In the genomic region with DNA sequence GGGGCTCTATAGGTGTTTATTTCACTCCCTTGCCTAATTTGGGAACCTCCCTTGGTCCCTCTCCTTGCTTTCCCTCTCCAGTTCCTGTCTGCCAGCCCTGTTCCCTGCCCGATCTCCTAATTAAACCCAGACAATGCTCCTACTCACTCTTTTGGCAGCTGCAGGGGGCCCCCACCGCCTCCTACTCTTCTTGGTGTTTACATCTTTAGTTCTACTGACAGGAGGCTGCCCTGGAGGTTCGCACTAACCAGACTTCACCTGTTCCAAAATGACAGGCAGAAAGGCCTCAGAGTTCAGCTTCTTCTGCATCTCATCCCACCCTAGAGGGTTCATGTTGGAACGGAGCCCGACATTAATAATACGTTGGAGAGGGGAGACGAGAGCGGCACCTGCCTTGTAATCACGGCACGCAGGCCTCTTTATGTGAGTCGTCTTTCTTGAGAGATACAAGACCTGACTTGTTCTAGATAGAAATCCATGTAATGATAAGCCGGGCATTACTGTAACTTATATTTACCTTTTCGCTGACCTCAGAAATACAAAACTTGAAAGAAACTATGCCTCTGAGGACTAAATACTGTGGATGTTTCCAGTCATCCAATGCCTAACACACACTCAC, we compare ENCODE assay signal across 17 mouse cellular contexts. TPM values are rescaled to one million over a fixed set of nuclear protein-coding genes. Genes with fewer than 3 reads are reported as not detected.
DNase-seq lines count a peak whose midpoint lies in the region; ATAC-seq and TF ChIP-seq lines count a peak whose summit lies in the region.
"Had no signal": no experiment of that assay in that cellular context is flagged by ENCODE, and none has a peak within 500 bp of the region (broad histone marks: within the 10 kb centered on the region; RNA-seq: fewer than 3 reads in every experiment).

No protein-coding gene starts in this region.

- H3K9ac ChIP-seq in intestine, postnatal 0 days (ENCODE audit: low read depth, low read length): no peak overlapping the region
- no peak overlapping the region for H3K9ac ChIP-seq in intestine, embryonic 16.5 days (ENCODE audit: low read depth, low read length)
- no peak overlapping the region for H3K9ac ChIP-seq in embryonic facial prominence, embryonic 11.5 days (replicated peaks; ENCODE audit: low read length)
- no peak overlapping the region for H3K9ac ChIP-seq in limb, embryonic 11.5 days (ENCODE audit: low read length)
- H3K9ac ChIP-seq in kidney, embryonic 16.5 days (replicated peaks; ENCODE audit: low read length): no peak overlapping the region
- no peak overlapping the region for H3K9ac ChIP-seq in heart, embryonic 12.5 days
- H3K9ac ChIP-seq: embryonic facial prominence, embryonic 12.5 days; neural tube, embryonic 13.5 days had no signal

- TF ChIP-seq CTCF in intestine, postnatal 0 days (IDR thresholded peaks at IDR 0.05; ENCODE audit: low read depth): no peak

- no peak for ATAC-seq in intestine, postnatal 0 days
- no peak for ATAC-seq in intestine, embryonic 16.5 days
- ATAC-seq in embryonic facial prominence, embryonic 11.5 days (replicated peaks; ENCODE audit: insufficient number of reproducible peaks, low FRiP score, low TSS enrichment, low read depth): 0 out of 2 replicates have a peak, but pooled peaks have one; percentile 29
- no peak for ATAC-seq in limb, embryonic 11.5 days (ENCODE audit: insufficient number of reproducible peaks, low FRiP score, low TSS enrichment, low read depth)
- ATAC-seq in kidney, embryonic 16.5 days (ENCODE audit: low FRiP score, low TSS enrichment): no peak
- no peak for ATAC-seq in heart, embryonic 12.5 days (ENCODE audit: insufficient number of reproducible peaks, low FRiP score)
- ATAC-seq: CD4-positive, CD25-positive, alpha-beta regulatory T cell, adult 4 months; Patski had no signal

- H3K9me3 ChIP-seq in intestine, postnatal 0 days (ENCODE audit: control insufficient read depth): no peaks in the 10 kb centered on the region
- no peaks in the 10 kb centered on the region for H3K9me3 ChIP-seq in intestine, embryonic 16.5 days (ENCODE audit: control insufficient read depth, low read length)
- no peaks in the 10 kb centered on the region for H3K9me3 ChIP-seq in embryonic facial prominence, embryonic 11.5 days (replicated peaks; ENCODE audit: control insufficient read depth, low read length)
- H3K9me3 ChIP-seq in limb, embryonic 11.5 days (ENCODE audit: control insufficient read depth, low read length): no peaks in the 10 kb centered on the region
- H3K9me3 ChIP-seq in kidney, embryonic 16.5 days (ENCODE audit: low read length): no peaks in the 10 kb centered on the region
- H3K9me3 ChIP-seq in heart, embryonic 12.5 days (replicated peaks): no peaks in the 10 kb centered on the region
- H3K9me3 ChIP-seq: embryonic facial prominence, embryonic 12.5 days; neural tube, embryonic 13.5 days had no signal

- DNase-seq in NIH3T3 (ENCODE audit: low read depth): peak; percentile 51
- DNase-seq in embryonic facial prominence, embryonic 11.5 days (ENCODE audit: low spot score): peak; percentile 36
- peak; percentile 39 for DNase-seq in limb, embryonic 11.5 days (ENCODE audit: low spot score)
- DNase-seq: cerebellum, adult 9-11 months; heart, postnatal 14 days; liver; lung, adult 2 months; right cerebral cortex, adult 18-20 months had no signal

- peak overlapping the region; percentile 14; the same call in 1 of the 2 replicates for H3K4me2 ChIP-seq in intestine, postnatal 0 days (replicated peaks; ENCODE audit: low read depth)
- H3K4me2 ChIP-seq in intestine, embryonic 16.5 days (ENCODE audit: low read depth, low read length): no peak overlapping the region
- no peak overlapping the region for H3K4me2 ChIP-seq in embryonic facial prominence, embryonic 11.5 days (ENCODE audit: low read depth, low read length)
- no peak overlapping the region for H3K4me2 ChIP-seq in limb, embryonic 11.5 days (ENCODE audit: low read depth, severe bottlenecking)
- H3K4me2 ChIP-seq in kidney, embryonic 16.5 days (replicated peaks; ENCODE audit: low read depth, low read length): no peak overlapping the region
- H3K4me2 ChIP-seq in heart, embryonic 12.5 days: no peak overlapping the region
- H3K4me2 ChIP-seq: embryonic facial prominence, embryonic 12.5 days; neural tube, embryonic 13.5 days had no signal

- no peaks in the 10 kb centered on the region for H3K36me3 ChIP-seq in intestine, postnatal 0 days (ENCODE audit: control insufficient read depth, insufficient read depth)
- H3K36me3 ChIP-seq in intestine, embryonic 16.5 days (ENCODE audit: control insufficient read depth, insufficient read depth, low read length): no peaks in the 10 kb centered on the region
- H3K36me3 ChIP-seq in embryonic facial prominence, embryonic 11.5 days (replicated peaks; ENCODE audit: control insufficient read depth, insufficient read depth, low read depth, low read length): no peaks in the 10 kb centered on the region
- no peaks in the 10 kb centered on the region for H3K36me3 ChIP-seq in limb, embryonic 11.5 days (ENCODE audit: control insufficient read depth, insufficient read depth, low read length)
- no peaks in the 10 kb centered on the region for H3K36me3 ChIP-seq in kidney, embryonic 16.5 days (ENCODE audit: insufficient read depth, low read length)
- no peaks in the 10 kb centered on the region for H3K36me3 ChIP-seq in heart, embryonic 12.5 days
- H3K36me3 ChIP-seq: embryonic facial prominence, embryonic 12.5 days; neural tube, embryonic 13.5 days had no signal

- WGBS in intestine, postnatal 0 days: 39% methylated on average over 13 of the region's 13 CpGs
- 42% methylated on average over 13 of the region's 13 CpGs for WGBS in intestine, embryonic 16.5 days
- 40% methylated on average over 13 of the region's 13 CpGs for WGBS in embryonic facial prominence, embryonic 11.5 days
- WGBS in limb, embryonic 11.5 days: 50% methylated on average over 13 of the region's 13 CpGs
- 56% methylated on average over 13 of the region's 13 CpGs for WGBS in kidney, embryonic 16.5 days
- WGBS in heart, embryonic 12.5 days: 60% methylated on average over 13 of the region's 13 CpGs

- no peak overlapping the region for H3K4me3 ChIP-seq in intestine, postnatal 0 days (ENCODE audit: low read depth, low read length)
- no peak overlapping the region for H3K4me3 ChIP-seq in intestine, embryonic 16.5 days (ENCODE audit: low read length)
- H3K4me3 ChIP-seq in embryonic facial prominence, embryonic 11.5 days (ENCODE audit: low read depth, low read length): no peak overlapping the region
- no peak overlapping the region for H3K4me3 ChIP-seq in limb, embryonic 11.5 days (ENCODE audit: low read depth, low read length)
- no peak overlapping the region for H3K4me3 ChIP-seq in kidney, embryonic 16.5 days (ENCODE audit: low read length)
- H3K4me3 ChIP-seq in heart, embryonic 12.5 days: no peak overlapping the region
- H3K4me3 ChIP-seq: embryonic facial prominence, embryonic 12.5 days; neural tube, embryonic 13.5 days had no signal

- H3K27ac ChIP-seq in intestine, postnatal 0 days (ENCODE audit: low read depth, low read length): no peak overlapping the region
- H3K27ac ChIP-seq in intestine, embryonic 16.5 days (ENCODE audit: low read length): no peak overlapping the region
- no peak overlapping the region for H3K27ac ChIP-seq in embryonic facial prominence, embryonic 11.5 days (replicated peaks; ENCODE audit: low read depth, low read length)
- H3K27ac ChIP-seq in limb, embryonic 11.5 days (replicated peaks; ENCODE audit: low read depth, low read length): no peak overlapping the region
- no peak overlapping the region for H3K27ac ChIP-seq in kidney, embryonic 16.5 days (ENCODE audit: low read length)
- no peak overlapping the region for H3K27ac ChIP-seq in heart, embryonic 12.5 days (ENCODE audit: poor library complexity, severe bottlenecking)
- H3K27ac ChIP-seq: embryonic facial prominence, embryonic 12.5 days; macrophage; neural tube, embryonic 13.5 days had no signal

- H3K27me3 ChIP-seq in intestine, postnatal 0 days (replicated peaks; ENCODE audit: control insufficient read depth, insufficient read depth, low read length): no peaks in the 10 kb centered on the region
- H3K27me3 ChIP-seq in intestine, embryonic 16.5 days (replicated peaks; ENCODE audit: control insufficient read depth, insufficient read depth, low read length): no peaks in the 10 kb centered on the region
- no peaks in the 10 kb centered on the region for H3K27me3 ChIP-seq in embryonic facial prominence, embryonic 11.5 days (ENCODE audit: control insufficient read depth, insufficient read depth, low read length)
- H3K27me3 ChIP-seq in limb, embryonic 11.5 days (ENCODE audit: control insufficient read depth, insufficient read depth, low read length): no peaks in the 10 kb centered on the region
- no peaks in the 10 kb centered on the region for H3K27me3 ChIP-seq in kidney, embryonic 16.5 days (ENCODE audit: insufficient read depth, low read length)
- H3K27me3 ChIP-seq in heart, embryonic 12.5 days (replicated peaks): no peaks in the 10 kb centered on the region
- H3K27me3 ChIP-seq: embryonic facial prominence, embryonic 12.5 days; neural tube, embryonic 13.5 days; Patski had no signal

- H3K4me1 ChIP-seq in intestine, postnatal 0 days (replicated peaks; ENCODE audit: control insufficient read depth, insufficient read depth, low read length): no peaks in the 10 kb centered on the region
- no peaks in the 10 kb centered on the region; the same call in 1 of the 2 replicates for H3K4me1 ChIP-seq in intestine, embryonic 16.5 days (ENCODE audit: control insufficient read depth, insufficient read depth, low read length)
- H3K4me1 ChIP-seq in embryonic facial prominence, embryonic 11.5 days (ENCODE audit: control insufficient read depth, insufficient read depth, low read length): no peaks in the 10 kb centered on the region
- peaks cover 4% of the 10 kb centered on the region; the same call in 1 of the 2 replicates for H3K4me1 ChIP-seq in limb, embryonic 11.5 days (ENCODE audit: control insufficient read depth, insufficient read depth, low read length)
- H3K4me1 ChIP-seq in kidney, embryonic 16.5 days (ENCODE audit: insufficient read depth, low read length): no peaks in the 10 kb centered on the region
- no peaks in the 10 kb centered on the region for H3K4me1 ChIP-seq in heart, embryonic 12.5 days (replicated peaks)

RNA-seq across cellular contexts. Expression of gene Med13, which starts 55.5 kb away (rescaled TPM):
- 6.1 and 6.4 TPM in 2 replicates for polyA plus RNA-seq in intestine, postnatal 0 days (2015; fragmentation: Nextera tagmentation; extraction: Ambion mirVana)
- polyA plus RNA-seq in intestine, embryonic 16.5 days (2015; fragmentation: Nextera tagmentation; extraction: Ambion mirVana): 5.8 and 5.9 TPM in 2 replicates
- 12.1 and 13.2 TPM in 2 replicates for polyA plus RNA-seq in embryonic facial prominence, embryonic 11.5 days (2014; fragmentation: Nextera tagmentation; extraction: Ambion mirVana)
- 13.0 and 14.9 TPM in 2 replicates for polyA plus RNA-seq in limb, embryonic 11.5 days (2014; fragmentation: Nextera tagmentation; extraction: Ambion mirVana)
- polyA plus RNA-seq in kidney, embryonic 16.5 days (2015; fragmentation: Nextera tagmentation; extraction: Ambion mirVana): 8.1 and 8.9 TPM in 2 replicates
- polyA plus RNA-seq in heart, embryonic 12.5 days (2016; fragmentation: Nextera tagmentation; extraction: Ambion mirVana): 6.5 and 7.6 TPM in 2 replicates
